Mouse (Mus musculus): ENCODE data around the gene Klc3. TPM values are rescaled to one million over a fixed set of nuclear protein-coding genes. Genes with fewer than 3 reads are reported as not detected.

The Klc3 gene
- total and polyA plus RNA-seq, 3 experiments: 0.17 to 3.9 TPM; not detected in 1

DNA sequence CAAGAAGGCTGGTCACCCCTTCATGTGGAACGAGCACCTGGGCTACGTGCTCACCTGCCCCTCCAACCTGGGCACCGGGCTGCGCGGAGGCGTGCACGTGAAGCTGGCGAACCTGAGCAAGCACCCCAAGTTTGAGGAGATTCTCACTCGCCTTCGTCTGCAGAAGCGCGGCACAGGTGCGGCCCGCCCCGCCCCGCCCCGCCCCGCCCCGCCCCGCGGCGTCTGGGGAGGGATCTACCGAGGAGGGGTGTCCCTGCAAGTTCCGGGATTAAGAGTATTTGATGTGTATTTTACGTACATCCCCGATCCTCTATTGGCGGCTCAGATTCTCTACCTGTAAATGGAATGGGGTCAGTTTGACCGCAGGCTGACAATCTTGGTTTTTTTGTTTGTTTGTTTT, 16.2 kb upstream of the Klc3 start:
- H3K27ac ChIP-seq (ENCODE audit: insufficient read depth, low read depth): no peak overlapping the region
- H3K4me3 ChIP-seq (replicated peaks in 1 of 3; ENCODE audit: low read depth in 2 of 3, low read length in 2 of 3, poor library complexity in 1 of 3): no peak overlapping the region
- dilution Hi-C loops (cut with MboI; ENCODE audit: extremely low pct_ligation_motif_present, extremely low pct_unique_long_range_greater_than_20kb, low sequenced_read_pairs) (no loop called here), in situ Hi-C loops (cut with MboI; ENCODE audit: low pct_ligation_motif_present, low pct_unique_long_range_greater_than_20kb, low sequenced_read_pairs) (loop anchor here (25.0 kb wide), 2 partner anchors 142 to 442 kb away; partner anchors contain the start of genes Ceacam16, Gm19345 and Ppp1r37)
- H3K9me3 ChIP-seq (replicated peaks; ENCODE audit: low read length): no peaks in the 10 kb centered on the region
- peak overlapping the region; percentile 73 for H3K4me2 ChIP-seq (ENCODE audit: insufficient read depth, low read depth, poor library complexity, severe bottlenecking)
- no peak for DNase-seq (ENCODE audit: extremely low read depth)
- H3K79me2 ChIP-seq (replicated peaks; ENCODE audit: control insufficient read depth, extremely low read depth, insufficient read depth, poor library complexity, severe bottlenecking): no peaks in the 10 kb centered on the region
- TF ChIP-seq ELF1 (IDR thresholded peaks at IDR 0.05; ENCODE audit: low read depth, low read length) (peak; percentile 43; the same call in 1 of the 2 replicates), MEF2A (IDR thresholded peaks at IDR 0.05; ENCODE audit: borderline replicate concordance, low read depth, low read length) (no peak)
- H3K36me3 ChIP-seq (replicated peaks in 1 of 2; ENCODE audit: control insufficient read depth in 1 of 2, insufficient read depth in 1 of 2, low read length in 1 of 2): peaks cover 0 to 5% of the 10 kb centered on the region in 2 experiments
- peaks cover 3 to 19% of the 10 kb centered on the region in 2 experiments for H3K4me1 ChIP-seq (ENCODE audit: control insufficient read depth in 1 of 2, insufficient read depth in 2 of 2)
- peaks cover 50% of the 10 kb centered on the region for H3K27me3 ChIP-seq (replicated peaks)
- H3K9ac ChIP-seq (ENCODE audit: insufficient read depth, low read depth): no peak overlapping the region

DNA sequence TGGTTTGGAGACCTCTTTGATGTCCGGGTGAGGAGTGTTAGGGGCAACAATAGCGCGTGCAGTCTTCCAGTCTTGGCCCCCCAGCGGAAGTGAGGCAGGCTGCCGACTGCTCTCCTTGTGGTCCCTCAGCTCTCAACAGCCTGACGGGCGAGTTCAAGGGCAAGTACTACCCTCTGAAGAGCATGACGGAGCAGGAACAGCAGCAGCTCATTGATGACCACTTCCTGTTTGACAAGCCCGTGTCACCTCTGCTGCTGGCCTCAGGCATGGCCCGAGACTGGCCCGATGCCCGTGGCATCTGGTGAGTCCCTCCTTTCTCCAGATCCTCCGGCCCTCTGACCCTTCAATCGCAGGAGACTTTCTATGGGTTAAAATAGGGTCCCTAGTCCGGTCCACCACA, 12.7 kb upstream of the Klc3 start:
- Histone ChIP-seq H3K27ac (ENCODE audit: insufficient read depth, low read depth) (no peak overlapping the region), H3K9ac (ENCODE audit: insufficient read depth, low read depth) (no peak overlapping the region), H3K36me3 (replicated peaks in 1 of 2; ENCODE audit: control insufficient read depth in 1 of 2, insufficient read depth in 1 of 2, low read length in 1 of 2) (no peaks in the 10 kb centered on the region), H3K27me3 (replicated peaks) (peaks cover 66% of the 10 kb centered on the region), H3K4me1 (ENCODE audit: control insufficient read depth in 1 of 2, insufficient read depth in 2 of 2) (peaks cover 3 to 15% of the 10 kb centered on the region in 2 experiments), H3K4me3 (replicated peaks in 1 of 3; ENCODE audit: low read depth in 2 of 3, low read length in 2 of 3, poor library complexity in 1 of 3) (no peak overlapping the region), H3K79me2 (replicated peaks; ENCODE audit: control insufficient read depth, extremely low read depth, insufficient read depth, poor library complexity, severe bottlenecking) (no peaks in the 10 kb centered on the region), H3K9me3 (replicated peaks; ENCODE audit: low read length) (peaks cover 15% of the 10 kb centered on the region), H3K4me2 (ENCODE audit: insufficient read depth, low read depth, poor library complexity, severe bottlenecking) (no peak overlapping the region)
- no peak for TF ChIP-seq MYC (IDR thresholded peaks at IDR 0.05; ENCODE audit: low read depth, low read length)
- TF ChIP-seq POLR2AphosphoS2 (IDR thresholded peaks at IDR 0.05; ENCODE audit: low read depth, low read length): no peak
- TF ChIP-seq ZMIZ1 (IDR thresholded peaks at IDR 0.05; ENCODE audit: low read depth, low read length): no peak
- TF ChIP-seq ZC3H11A (IDR thresholded peaks at IDR 0.05; ENCODE audit: low read depth, low read length): no peak
- no peak for TF ChIP-seq NRF1 (IDR thresholded peaks at IDR 0.05; ENCODE audit: low read depth, low read length)
- TF ChIP-seq MAX (IDR thresholded peaks at IDR 0.05; ENCODE audit: low read length): no peak
- no peak for TF ChIP-seq SMC3 (IDR thresholded peaks at IDR 0.05; ENCODE audit: low read depth, low read length)
- TF ChIP-seq KAT2A (IDR thresholded peaks at IDR 0.05; ENCODE audit: insufficient replicate concordance, low read length): no peak
- TF ChIP-seq MEF2A (IDR thresholded peaks at IDR 0.05; ENCODE audit: borderline replicate concordance, low read depth, low read length): no peak
- no peak for TF ChIP-seq PAX5 (IDR thresholded peaks at IDR 0.05; ENCODE audit: low read length)
- TF ChIP-seq MXI1 (IDR thresholded peaks at IDR 0.05; ENCODE audit: low read depth, low read length): no peak
- TF ChIP-seq SIN3A (IDR thresholded peaks at IDR 0.05; ENCODE audit: low read length): no peak
- no peak for TF ChIP-seq RCOR1 (conservative IDR thresholded peaks at IDR 0.05; ENCODE audit: low read depth, low read length)
- TF ChIP-seq HCFC1 (IDR thresholded peaks at IDR 0.05; ENCODE audit: low read depth, low read length): no peak
- TF ChIP-seq ETS1 (conservative IDR thresholded peaks at IDR 0.05; ENCODE audit: low read depth, low read length): no peak
- TF ChIP-seq ELF1 (IDR thresholded peaks at IDR 0.05; ENCODE audit: low read depth, low read length): no peak
- dilution Hi-C loops (cut with MboI; ENCODE audit: extremely low pct_ligation_motif_present, extremely low pct_unique_long_range_greater_than_20kb, low sequenced_read_pairs): no loop called here
- DNase-seq (ENCODE audit: extremely low read depth): no peak
- in situ Hi-C loops (cut with MboI; ENCODE audit: low pct_ligation_motif_present, low pct_unique_long_range_greater_than_20kb, low sequenced_read_pairs): loop anchor here (25.0 kb wide), 2 partner anchors 146 to 446 kb away; partner anchors contain the start of genes Ceacam16, Gm19345 and Ppp1r37
